Comparison of ENCODE assay signal across 7 mouse cellular contexts in genomic region chr12:84771981-84772520, GRCm38 (mm10). TPM values are rescaled to one million over a fixed set of nuclear protein-coding genes. Genes with fewer than 3 reads are reported as not detected.
A peak's percentile ranks its signal among the peaks of the same experiment; 100 is the strongest.
DNase-seq lines count a peak whose midpoint lies in the region; ATAC-seq lines count a peak whose summit lies in the region.

No protein-coding gene starts in this region.

- peak; percentile 32 for DNase-seq in embryonic facial prominence, embryonic 14.5 days (ENCODE audit: low spot score)
- DNase-seq in right cerebral cortex, postnatal 36 days (ENCODE audit: low spot score in 2 of 2) = no peak
- no peak for DNase-seq in gastrocnemius, postnatal 36 days

- H3K27me3 ChIP-seq in megakaryocyte, embryonic 14.5 days (replicated peaks) = no peaks in the 10 kb centered on the region
- H3K27me3 ChIP-seq in embryonic facial prominence, embryonic 14.5 days (replicated peaks; ENCODE audit: control insufficient read depth, insufficient read depth, low read length) = no peaks in the 10 kb centered on the region
- H3K27me3 ChIP-seq in limb, embryonic 15.5 days = no peaks in the 10 kb centered on the region
- no peaks in the 10 kb centered on the region for H3K27me3 ChIP-seq in stomach, embryonic 16.5 days (ENCODE audit: control insufficient read depth, insufficient read depth, low read length)

- intact Hi-C loops in gastrocnemius, postnatal 36 days (cut with DNase I) = no loop called here

- peak overlapping the region; percentile 91 for H3K27ac ChIP-seq in embryonic facial prominence, embryonic 14.5 days (replicated peaks; ENCODE audit: low read depth, low read length)
- peak overlapping the region; percentile 98 for H3K27ac ChIP-seq in limb, embryonic 15.5 days
- peak overlapping the region; percentile 97 for H3K27ac ChIP-seq in stomach, embryonic 16.5 days (ENCODE audit: low read length)

- peaks cover 42% of the 10 kb centered on the region for H3K36me3 ChIP-seq in megakaryocyte, embryonic 14.5 days (replicated peaks; ENCODE audit: low read length)
- H3K36me3 ChIP-seq in embryonic facial prominence, embryonic 14.5 days (ENCODE audit: control insufficient read depth, insufficient read depth, low read length) = peaks cover 13% of the 10 kb centered on the region; the same call in 1 of the 2 replicates
- peaks cover 6% of the 10 kb centered on the region; the same call in 1 of the 2 replicates for H3K36me3 ChIP-seq in limb, embryonic 15.5 days
- H3K36me3 ChIP-seq in stomach, embryonic 16.5 days (ENCODE audit: control insufficient read depth, insufficient read depth, low read length) = no peaks in the 10 kb centered on the region

- H3K4me2 ChIP-seq in embryonic facial prominence, embryonic 14.5 days (ENCODE audit: low read depth, low read length) = peak overlapping the region; percentile 65
- peak overlapping the region; percentile 71 for H3K4me2 ChIP-seq in limb, embryonic 15.5 days
- H3K4me2 ChIP-seq in stomach, embryonic 16.5 days (ENCODE audit: low read depth, low read length) = peak overlapping the region; percentile 76

- H3K9ac ChIP-seq in embryonic facial prominence, embryonic 14.5 days (ENCODE audit: low read depth, low read length) = peak overlapping the region; percentile 68
- H3K9ac ChIP-seq in limb, embryonic 15.5 days = peak overlapping the region; percentile 75
- H3K9ac ChIP-seq in stomach, embryonic 16.5 days (ENCODE audit: low read length) = peak overlapping the region; percentile 87

- H3K9me3 ChIP-seq in megakaryocyte, embryonic 14.5 days = no peaks in the 10 kb centered on the region
- no peaks in the 10 kb centered on the region for H3K9me3 ChIP-seq in embryonic facial prominence, embryonic 14.5 days (ENCODE audit: control insufficient read depth, low read length)
- no peaks in the 10 kb centered on the region for H3K9me3 ChIP-seq in limb, embryonic 15.5 days
- no peaks in the 10 kb centered on the region for H3K9me3 ChIP-seq in stomach, embryonic 16.5 days (replicated peaks; ENCODE audit: control insufficient read depth, low read length)

- 3% methylated on average over 10 of the region's 10 CpGs for WGBS in embryonic facial prominence, embryonic 14.5 days
- WGBS in limb, embryonic 15.5 days = 3% methylated on average over 10 of the region's 10 CpGs
- WGBS in stomach, embryonic 16.5 days = 2% methylated on average over 10 of the region's 10 CpGs

- H3K4me1 ChIP-seq in megakaryocyte, embryonic 14.5 days = peaks cover 61% of the 10 kb centered on the region
- peaks cover 18% of the 10 kb centered on the region for H3K4me1 ChIP-seq in embryonic facial prominence, embryonic 14.5 days (ENCODE audit: control insufficient read depth, insufficient read depth, low read length)
- peaks cover 26% of the 10 kb centered on the region for H3K4me1 ChIP-seq in limb, embryonic 15.5 days
- peaks cover 30% of the 10 kb centered on the region for H3K4me1 ChIP-seq in stomach, embryonic 16.5 days (ENCODE audit: control insufficient read depth, insufficient read depth, low read length)

- no peak for ATAC-seq in megakaryocyte, adult 5-6 weeks (ENCODE audit: poor library complexity, severe bottlenecking)
- ATAC-seq in embryonic facial prominence, embryonic 14.5 days (ENCODE audit: low read depth) = no peak
- no peak for ATAC-seq in limb, embryonic 15.5 days (ENCODE audit: insufficient number of reproducible peaks, low FRiP score, low TSS enrichment, low read depth)
- ATAC-seq in stomach, embryonic 16.5 days (ENCODE audit: insufficient read depth, low FRiP score) = no peak

- H3K4me3 ChIP-seq in megakaryocyte, embryonic 14.5 days (replicated peaks) = peak overlapping the region; percentile 98
- H3K4me3 ChIP-seq in embryonic facial prominence, embryonic 14.5 days (ENCODE audit: low read depth, low read length) = peak overlapping the region; percentile 55
- peak overlapping the region; percentile 74 for H3K4me3 ChIP-seq in limb, embryonic 15.5 days
- H3K4me3 ChIP-seq in stomach, embryonic 16.5 days (replicated peaks; ENCODE audit: low read length) = peak overlapping the region; percentile 76

RNA-seq across cellular contexts. Expression of gene Npc2, which starts 0.9 kb away (rescaled TPM):
- polyA plus RNA-seq in megakaryocyte, embryonic 14.5 days (2012; ENCODE audit: insufficient read depth, low replicate concordance) = 34.2 and 286 TPM in 2 replicates
- 269 and 281 TPM in 2 replicates for total RNA-seq in megakaryocyte, adult 5-6 weeks (2015)
- total RNA-seq in megakaryocyte, adult 5-6 weeks (2017) = 190 and 192 TPM in 2 replicates
- 63.8 and 65.7 TPM in 2 replicates for polyA plus RNA-seq in embryonic facial prominence, embryonic 14.5 days (2014; fragmentation: Nextera tagmentation; extraction: Ambion mirVana)
- polyA plus RNA-seq in limb, embryonic 15.5 days (2015; fragmentation: Nextera tagmentation; extraction: Ambion mirVana) = 72.0 and 76.6 TPM in 2 replicates
- 65.5 and 69.3 TPM in 2 replicates for polyA plus RNA-seq in stomach, embryonic 16.5 days (2015; fragmentation: Nextera tagmentation; extraction: Ambion mirVana)
- total RNA-seq in gastrocnemius, postnatal 36 days (2021) = 10 to 100 TPM; 12.7 to 14.1 TPM

RNA-seq across cellular contexts. Expression of gene Isca2, which starts 1.0 kb away (rescaled TPM):
- 35.5 and 39.1 TPM in 2 replicates for polyA plus RNA-seq in megakaryocyte, embryonic 14.5 days (2012; ENCODE audit: insufficient read depth, low replicate concordance)
- 88.9 and 93.6 TPM in 2 replicates for total RNA-seq in megakaryocyte, adult 5-6 weeks (2015)
- total RNA-seq in megakaryocyte, adult 5-6 weeks (2017) = 43.9 and 45.8 TPM in 2 replicates
- polyA plus RNA-seq in embryonic facial prominence, embryonic 14.5 days (2014; fragmentation: Nextera tagmentation; extraction: Ambion mirVana) = 123 and 130 TPM in 2 replicates
- polyA plus RNA-seq in limb, embryonic 15.5 days (2015; fragmentation: Nextera tagmentation; extraction: Ambion mirVana) = 113 TPM in 2 replicates
- polyA plus RNA-seq in stomach, embryonic 16.5 days (2015; fragmentation: Nextera tagmentation; extraction: Ambion mirVana) = 119 and 123 TPM in 2 replicates
- total RNA-seq in gastrocnemius, postnatal 36 days (2021) = 10 to 100 TPM; 39.0 to 42.6 TPM
